Mouse (Mus musculus) MEL (cell line): ENCODE data around the gene Arid3b. TPM values are rescaled to one million over a fixed set of nuclear protein-coding genes. Genes with fewer than 3 reads are reported as not detected.

ENCODE experiments used
- DNase-seq: peaks from one replicate; pipeline ENCODE4 v3.0.0; 2011; ENCODE audit warnings: low read depth, low spot score
- H3K27ac ChIP-seq: 2 replicates; pipeline ENCODE4 v1.5.1; 2012; ENCODE audit warnings: low read depth, mild to moderate bottlenecking, control low read depth, low read length, moderate library complexity; ENCODE audit not compliant: control insufficient read depth
- H3K27me3 ChIP-seq, 2 experiments: fragments of 150-350 bp in 1 of 2; sonication (generic) in 1 of 2; 2 replicates each; pipeline ENCODE4 v1.6.1; 2012; ENCODE audit warnings: low read length in 2 of 2, mild to moderate bottlenecking in 2 of 2, improper control_type of control experiment in 1 of 2, moderate library complexity in 1 of 2; ENCODE audit not compliant: insufficient read depth in 2 of 2, control insufficient read depth in 1 of 2
- H3K36me3 ChIP-seq, 2 experiments: 2 replicates each; pipeline ENCODE4 v1.6.1; 2012 to 2014; ENCODE audit warnings: low read length in 2 of 2, improper control_type of control experiment in 1 of 2, inconsistent platforms in 1 of 2, mild to moderate bottlenecking in 1 of 2; ENCODE audit not compliant: insufficient read depth in 2 of 2, control insufficient read depth in 1 of 2
- H3K4me1 ChIP-seq, 2 experiments: fragments of 150-350 bp in 1 of 2; sonication (generic) in 1 of 2; 2 replicates each; pipeline ENCODE4 v1.6.1; 2012; ENCODE audit warnings: low read length in 2 of 2, improper control_type of control experiment in 1 of 2, mild to moderate bottlenecking in 1 of 2; ENCODE audit not compliant: insufficient read depth in 2 of 2, control insufficient read depth in 1 of 2
- H3K4me3 ChIP-seq, 2 experiments: fragments of 150-350 bp in 1 of 2; sonication (generic) in 1 of 2; 2 replicates each; pipeline ENCODE4 v1.5.1; 2012; ENCODE audit warnings: low read depth in 2 of 2, low read length in 2 of 2, mild to moderate bottlenecking in 2 of 2, moderate library complexity in 2 of 2, control low read depth in 1 of 2, improper control_type of control experiment in 1 of 2; ENCODE audit not compliant: control insufficient read depth in 1 of 2, insufficient read depth in 1 of 2
- H3K79me2 ChIP-seq: 2 replicates; pipeline ENCODE4 v1.6.1; 2012; ENCODE audit warnings: mild to moderate bottlenecking, low read length, moderate library complexity; ENCODE audit not compliant: control insufficient read depth, poor library complexity, insufficient read depth
- H3K9ac ChIP-seq: 2 replicates; pipeline ENCODE4 v1.6.1; 2012; ENCODE audit warnings: low read depth, mild to moderate bottlenecking, control low read depth, low read length, moderate library complexity; ENCODE audit not compliant: control insufficient read depth, poor library complexity, severe bottlenecking
- H3K9me3 ChIP-seq: fragments of 150-350 bp; sonication (generic); replicated peaks from 2 replicates; pipeline ENCODE4 v1.6.1; 2012; ENCODE audit warnings: mild to moderate bottlenecking, low read length, improper control_type of control experiment, moderate library complexity; ENCODE audit not compliant: insufficient read depth
- BHLHE40 ChIP-seq: IDR thresholded peaks from 2 replicates; pipeline ENCODE4 v1.6.1; 2012; ENCODE audit warnings: low read depth, mild to moderate bottlenecking, inconsistent platforms, low read length, improper control_type of control experiment, borderline replicate concordance
- CHD1 ChIP-seq: IDR thresholded peaks from 2 replicates; pipeline ENCODE4 v1.6.1; 2012; ENCODE audit warnings: low read depth, mild to moderate bottlenecking, inconsistent platforms, low read length, improper control_type of control experiment
- EP300 ChIP-seq, 2 experiments: IDR thresholded peaks; 2 replicates each; pipeline ENCODE4 v1.6.1; 2011; ENCODE audit warnings: improper control_type of control experiment in 2 of 2, low read length in 2 of 2, low read depth in 1 of 2, mild to moderate bottlenecking in 1 of 2
- GABPA ChIP-seq: IDR thresholded peaks from 2 replicates; pipeline ENCODE4 v1.6.1; 2012; ENCODE audit warnings: low read depth, mild to moderate bottlenecking, inconsistent platforms, low read length, improper control_type of control experiment, moderate library complexity
- HCFC1 ChIP-seq: IDR thresholded peaks from 2 replicates; pipeline ENCODE4 v1.6.1; 2012; ENCODE audit warnings: low read depth, mild to moderate bottlenecking, inconsistent platforms, low read length, improper control_type of control experiment, moderate library complexity
- KAT2A ChIP-seq: conservative IDR thresholded peaks from 2 replicates; pipeline ENCODE4 v1.6.1; 2012; ENCODE audit warnings: low read depth, low read length, improper control_type of control experiment, inconsistent platforms
- MAFK ChIP-seq: IDR thresholded peaks from 2 replicates; pipeline ENCODE4 v1.6.1; 2011; ENCODE audit warnings: low read depth, mild to moderate bottlenecking, low read length, improper control_type of control experiment, borderline replicate concordance
- MAZ ChIP-seq: IDR thresholded peaks from 2 replicates; pipeline ENCODE4 v1.6.1; 2012; ENCODE audit warnings: low read depth, mild to moderate bottlenecking, inconsistent platforms, low read length, improper control_type of control experiment
- MEF2A ChIP-seq: IDR thresholded peaks from 2 replicates; pipeline ENCODE4 v1.6.1; 2014; ENCODE audit warnings: low read depth, mild to moderate bottlenecking, inconsistent platforms, low read length, improper control_type of control experiment; ENCODE audit not compliant: poor library complexity, insufficient replicate concordance, severe bottlenecking; ENCODE audit errors: extremely low read depth
- MXI1 ChIP-seq: IDR thresholded peaks from 2 replicates; pipeline ENCODE4 v1.6.1; 2011; ENCODE audit warnings: mild to moderate bottlenecking, low read depth, low read length, improper control_type of control experiment
- MYB ChIP-seq: IDR thresholded peaks from 2 replicates; pipeline ENCODE4 v1.6.1; 2011; ENCODE audit warnings: mild to moderate bottlenecking, low read depth, low read length, improper control_type of control experiment
- NRF1 ChIP-seq: IDR thresholded peaks from 2 replicates; pipeline ENCODE4 v1.6.1; 2014; ENCODE audit warnings: low read depth, mild to moderate bottlenecking, inconsistent platforms, low read length, improper control_type of control experiment, moderate library complexity; ENCODE audit not compliant: poor library complexity, insufficient read depth, severe bottlenecking
- POLR2AphosphoS2 ChIP-seq: IDR thresholded peaks from 2 replicates; pipeline ENCODE4 v1.6.1; 2011; ENCODE audit warnings: low read length, improper control_type of control experiment
- RAD21 ChIP-seq: IDR thresholded peaks from 2 replicates; pipeline ENCODE4 v1.6.1; 2011; ENCODE audit warnings: mild to moderate bottlenecking, low read depth, low read length, improper control_type of control experiment
- SMC3 ChIP-seq: IDR thresholded peaks from 2 replicates; pipeline ENCODE4 v1.6.1; 2011; ENCODE audit warnings: low read depth, low read length, improper control_type of control experiment
- TAL1 ChIP-seq: IDR thresholded peaks from 2 replicates; pipeline ENCODE4 v1.6.1; 2012; ENCODE audit warnings: mild to moderate bottlenecking, inconsistent platforms, low read length, moderate library complexity, mixed read lengths
- UBTF ChIP-seq: IDR thresholded peaks from 2 replicates; pipeline ENCODE4 v1.6.1; 2012; ENCODE audit warnings: low read depth, mild to moderate bottlenecking, inconsistent platforms, low read length, improper control_type of control experiment, moderate library complexity, borderline replicate concordance; ENCODE audit not compliant: insufficient read depth
- USF1 ChIP-seq: IDR thresholded peaks from 2 replicates; pipeline ENCODE4 v1.6.1; 2014; ENCODE audit warnings: low read depth, mild to moderate bottlenecking, inconsistent platforms, low read length, improper control_type of control experiment, moderate library complexity
- ZC3H11A ChIP-seq: IDR thresholded peaks from 2 replicates; pipeline ENCODE4 v1.6.1; 2012; ENCODE audit warnings: low read depth, mild to moderate bottlenecking, inconsistent platforms, low read length, improper control_type of control experiment
- polyA plus RNA-seq, 2 experiments: library from polyadenylated mRNA; stranded (reverse) in 1 of 2; unstranded in 1 of 2; fragments of >175 nt in 1 of 2; fragments of >200 nt in 1 of 2; gene quantifications; 2 replicates each; pipeline versions ENCODE4 v1.2.1 to v1.2.4; 2012; ENCODE audit warnings: low replicate concordance in 2 of 2, low read depth in 1 of 2; ENCODE audit not compliant: insufficient read length in 2 of 2, insufficient read depth in 1 of 2, missing spikeins in 1 of 2
- total RNA-seq: library from RNA; depleted of rRNA; stranded (reverse); fragments of 300-350 nt; gene quantifications from 2 replicates; pipeline ENCODE4 v1.2.3, GENCODE M21; 2012

Arid3b gene
- total and polyA plus RNA-seq, 3 experiments, result 2.3 to 7.4 TPM; not detected in 1

DNA sequence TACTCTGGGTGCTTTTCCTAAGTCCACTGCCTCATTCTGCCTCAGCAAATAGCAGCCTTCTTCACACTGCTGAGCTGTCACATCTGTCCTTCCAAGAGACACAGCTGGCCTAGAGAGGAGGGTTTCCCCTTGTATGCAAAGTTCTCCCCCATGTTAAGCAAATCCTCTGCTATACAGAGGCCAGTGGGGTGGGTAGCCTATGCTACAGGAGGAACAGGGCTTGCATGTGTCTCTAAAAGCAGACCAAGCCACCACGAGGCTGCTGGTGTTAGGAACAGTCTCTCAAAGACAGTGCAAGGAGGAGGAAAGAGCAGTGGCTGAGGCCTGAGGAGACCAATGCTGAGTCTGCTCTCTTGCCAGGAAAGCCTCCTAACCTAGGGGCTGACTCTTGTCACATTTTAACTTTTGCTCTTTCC, 30.5 kb downstream of the Arid3b start:
- DNase-seq, result no peak
- no peak overlapping the region for H3K27ac ChIP-seq
- peaks cover 0 to 34% of the 10 kb centered on the region in 2 experiments; a peak in 2 of 4 replicates for H3K36me3 ChIP-seq

GRCm38 (mm10) chr9:57805087-57805737, 31.4 kb downstream of the Arid3b start:
- no peaks in the 10 kb centered on the region for H3K9me3 ChIP-seq
- H3K27me3 ChIP-seq, result no peaks in the 10 kb centered on the region
- no peak overlapping the region for H3K27ac ChIP-seq
- peaks cover 0 to 40% of the 10 kb centered on the region in 2 experiments; a peak in 2 of 4 replicates for H3K36me3 ChIP-seq
- no peak overlapping the region for H3K9ac ChIP-seq
- no peak for DNase-seq
- H3K4me3 ChIP-seq, result no peak overlapping the region
- no peaks in the 10 kb centered on the region for H3K79me2 ChIP-seq
- H3K4me1 ChIP-seq, result peaks cover 7 to 48% of the 10 kb centered on the region in 2 experiments
- TF ChIP-seq MAZ, result no peak
- no peak for TF ChIP-seq HCFC1
- no peak for TF ChIP-seq MYB
- no peak for TF ChIP-seq POLR2AphosphoS2
- TF ChIP-seq GABPA, result no peak
- TF ChIP-seq TAL1, result no peak
- no peak for TF ChIP-seq ZC3H11A
- no peak for TF ChIP-seq SMC3
- TF ChIP-seq MXI1, result no peak
- no peak for TF ChIP-seq UBTF
- no peak for TF ChIP-seq NRF1
- no peak for TF ChIP-seq RAD21
- TF ChIP-seq USF1, result no peak
- TF ChIP-seq BHLHE40, result no peak
- TF ChIP-seq CHD1, result no peak

More for the DNA sequence above, 30.5 kb downstream of the Arid3b start:
- no peaks in the 10 kb centered on the region for H3K79me2 ChIP-seq
- TF ChIP-seq MAFK (no peak), MEF2A (no peak), EP300 (IDR thresholded peaks at IDR 0.05; ENCODE audit: low read depth in 1 of 2, low read length in 2 of 2) (no peak), KAT2A (no peak), NRF1 (no peak)
- no peaks in the 10 kb centered on the region for H3K9me3 ChIP-seq
- H3K4me1 ChIP-seq, result peaks cover 7 to 39% of the 10 kb centered on the region in 2 experiments
- no peaks in the 10 kb centered on the region for H3K27me3 ChIP-seq
- H3K9ac ChIP-seq, result no peak overlapping the region
- H3K4me3 ChIP-seq, result no peak overlapping the region
